Mouse (Mus musculus): ENCODE measurements around the gene Pdia2.

DNA sequence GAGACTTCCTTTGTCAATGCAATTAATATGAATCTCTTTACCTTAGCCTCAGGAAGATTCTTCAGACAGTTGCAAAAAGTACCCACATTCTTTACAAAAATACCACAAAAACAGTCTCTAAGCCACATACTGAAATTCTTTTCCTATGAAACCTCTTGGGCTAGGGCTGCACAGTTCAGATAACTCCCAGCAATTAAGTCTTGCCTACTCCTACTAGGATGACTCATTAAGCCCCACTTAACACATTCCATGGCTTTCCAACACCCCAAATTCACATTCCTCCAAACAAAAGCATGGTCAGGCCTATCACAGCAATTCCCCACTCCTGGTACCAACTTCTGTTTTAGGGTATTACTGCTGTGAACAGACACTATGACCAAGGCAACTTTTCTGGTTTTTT is 20.3 kb downstream of the Pdia2 start:
- no peak for TF ChIP-seq TAL1 (IDR thresholded peaks at IDR 0.05; ENCODE audit: low read length)
- no peak for TF ChIP-seq GATA1 (IDR thresholded peaks at IDR 0.05; ENCODE audit: low read length)

Measured in erythroblast, embryonic 14.5 days (primary cell).